Mouse (Mus musculus) kidney, adult 9 months (tissue): ENCODE data around the gene Map3k13.
A peak's percentile ranks its signal among the peaks of the same experiment; 100 is the strongest.

Experiments
- DNase-seq: peaks from one replicate; pipeline ENCODE4 v3.0.0; 2022

Map3k13 gene

GRCm38 (mm10) chr16:21928471-21928870, 134.3 kb downstream of the Map3k13 start:
- DNase-seq, result no peak

GRCm38 (mm10) chr16:21946761-21947715, 152.9 kb downstream of the Map3k13 start, which contains the start of gene Tmem41a:
TSS of gene Tmem41a (minus strand) at chr16:21947552.
- peak; percentile 94 for DNase-seq

- no peak for DNase-seq
Observed at GRCm38 (mm10) chr16:21955591-21955990, 161.4 kb downstream of the Map3k13 start.

GRCm38 (mm10) chr16:21965576-21965975, 171.4 kb downstream of the Map3k13 start:
- DNase-seq, result no peak

- DNase-seq, result no peak
Observed at GRCm38 (mm10) chr16:21969874-21970273, 175.7 kb downstream of the Map3k13 start.

- no peak for DNase-seq
Observed at GRCm38 (mm10) chr16:21970536-21970935, 176.4 kb downstream of the Map3k13 start.

- no peak for DNase-seq
Observed at GRCm38 (mm10) chr16:21971446-21971845, 177.3 kb downstream of the Map3k13 start.

GRCm38 (mm10) chr16:21976203-21976602, 182.1 kb downstream of the Map3k13 start:
- no peak for DNase-seq

GRCm38 (mm10) chr16:21977347-21977746, 183.2 kb downstream of the Map3k13 start:
- no peak for DNase-seq
